Mouse (Mus musculus) ES-E14 (cell line): Measurements from ENCODE around the gene Acsl4. TPM values are rescaled to one million over a fixed set of nuclear protein-coding genes. Genes with fewer than 3 reads are reported as not detected.

Experiments used
- DNase-seq: peaks from one replicate; pipeline ENCODE4 v3.0.0-alpha.2; 2013; ENCODE audit warnings: low read depth, low spot score
- H3K27ac ChIP-seq: 2 replicates; pipeline ENCODE4 v1.5.1; 2012; ENCODE audit warnings: low read depth, mild to moderate bottlenecking, low read length, moderate library complexity, mixed read lengths; ENCODE audit not compliant: poor library complexity, insufficient read depth, severe bottlenecking
- H3K36me3 ChIP-seq: 2 replicates; pipeline ENCODE4 v1.6.1; 2012; ENCODE audit warnings: mild to moderate bottlenecking, low read length, moderate library complexity, mixed read lengths; ENCODE audit not compliant: control insufficient read depth, poor library complexity, insufficient read depth, severe bottlenecking
- H3K4me1 ChIP-seq, 2 experiments: fragments of 150-350 bp in 1 of 2; sonication (generic) in 1 of 2; 2 replicates each; pipeline ENCODE4 v1.6.1; 2012; ENCODE audit warnings: low read length in 2 of 2, mild to moderate bottlenecking in 1 of 2, mixed read lengths in 1 of 2; ENCODE audit not compliant: control insufficient read depth in 2 of 2, insufficient read depth in 2 of 2, poor library complexity in 1 of 2
- H3K4me3 ChIP-seq, 2 experiments: fragments of 150-350 bp in 1 of 2; sonication (generic) in 1 of 2; 2 replicates each; pipeline ENCODE4 v1.5.1; 2012; ENCODE audit warnings: low read length in 2 of 2, low read depth in 1 of 2, mild to moderate bottlenecking in 1 of 2, mixed read lengths in 1 of 2; ENCODE audit not compliant: insufficient read depth in 1 of 2, poor library complexity in 1 of 2, severe bottlenecking in 1 of 2
- H3K9ac ChIP-seq: 2 replicates; pipeline ENCODE4 v1.6.1; 2012; ENCODE audit warnings: low read depth, mild to moderate bottlenecking, low read length, mixed read lengths; ENCODE audit not compliant: poor library complexity, insufficient read depth, severe bottlenecking
- H3K9me3 ChIP-seq: fragments of 150-350 bp; sonication (generic); 2 replicates; pipeline ENCODE4 v1.6.1; 2012; ENCODE audit warnings: low read depth, mild to moderate bottlenecking, low read length; ENCODE audit not compliant: control insufficient read depth, insufficient read depth
- CHD2 ChIP-seq: IDR thresholded peaks from 2 replicates; pipeline ENCODE4 v1.6.1; 2014; ENCODE audit warnings: mild to moderate bottlenecking, low read depth, low read length, inconsistent platforms
- HCFC1 ChIP-seq: IDR thresholded peaks from 2 replicates; pipeline ENCODE4 v1.6.1; 2012; ENCODE audit warnings: low read length, inconsistent platforms, borderline replicate concordance; ENCODE audit not compliant: insufficient read depth
- MAFK ChIP-seq: IDR thresholded peaks from 2 replicates; pipeline ENCODE4 v1.6.1; 2014; ENCODE audit warnings: mild to moderate bottlenecking, low read depth, low read length, inconsistent platforms; ENCODE audit not compliant: insufficient read depth
- ZC3H11A ChIP-seq: IDR thresholded peaks from 2 replicates; pipeline ENCODE4 v1.6.1; 2012; ENCODE audit warnings: low read depth, mild to moderate bottlenecking, inconsistent platforms, low read length, borderline replicate concordance
- ZNF384 ChIP-seq: IDR thresholded peaks from 2 replicates; pipeline ENCODE4 v1.6.1; 2012; ENCODE audit warnings: low read depth, low read length, inconsistent platforms
- in situ Hi-C, 2 experiments: fragments of 600-800 bp; cut with MboI; formaldehyde crosslinking; loops; one replicate each; pipeline ENCODE4 v1.15.1; 2025; ENCODE audit warnings: low sequenced_read_pairs in 2 of 2, inconsistent platforms in 1 of 2; ENCODE audit not compliant: unreplicated experiment in 2 of 2
- total RNA-seq: library from RNA; depleted of rRNA; stranded (reverse); fragments of 300-350 nt; gene quantifications from 2 replicates; pipeline ENCODE4 v1.2.3, GENCODE M21; 2012

Gene Acsl4
- total RNA-seq, 1 experiment = 28.5 TPM

DNA sequence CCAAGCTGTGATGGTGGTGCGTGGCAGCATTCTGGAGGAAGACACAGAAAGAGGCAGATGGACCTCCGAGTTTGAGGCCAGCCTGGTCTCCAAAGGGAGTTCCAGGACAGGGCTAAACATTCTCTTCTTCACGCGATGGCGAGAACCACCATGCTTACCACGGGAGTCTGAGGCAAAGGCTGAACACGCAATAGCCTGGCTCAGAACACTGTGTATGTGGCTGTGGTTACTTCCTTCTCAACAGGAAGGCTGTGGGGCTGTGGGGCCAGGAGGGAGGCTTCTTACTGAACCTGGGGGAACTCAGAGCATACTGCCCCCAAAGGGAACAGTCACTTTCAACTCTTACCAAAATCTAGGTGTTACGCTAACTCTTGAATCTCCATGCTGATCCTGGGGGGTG, 75.1 kb downstream of the Acsl4 start:
- no peaks in the 10 kb centered on the region for H3K9me3 ChIP-seq
- TF ChIP-seq MAFK (no peak), ZC3H11A (no peak), HCFC1 (no peak), CHD2 (no peak), ZNF384 (no peak)
- no peaks in the 10 kb centered on the region for H3K4me1 ChIP-seq
- H3K4me3 ChIP-seq = no peak overlapping the region
- no peak overlapping the region for H3K9ac ChIP-seq
- no peaks in the 10 kb centered on the region for H3K36me3 ChIP-seq
- H3K27ac ChIP-seq = no peak overlapping the region
- in situ Hi-C loops = loop anchor here (10.0 to 25.0 kb wide), 2 partner anchors 103 to 110 kb away; no protein-coding TSS in a partner anchor
- no peak for DNase-seq

DNA sequence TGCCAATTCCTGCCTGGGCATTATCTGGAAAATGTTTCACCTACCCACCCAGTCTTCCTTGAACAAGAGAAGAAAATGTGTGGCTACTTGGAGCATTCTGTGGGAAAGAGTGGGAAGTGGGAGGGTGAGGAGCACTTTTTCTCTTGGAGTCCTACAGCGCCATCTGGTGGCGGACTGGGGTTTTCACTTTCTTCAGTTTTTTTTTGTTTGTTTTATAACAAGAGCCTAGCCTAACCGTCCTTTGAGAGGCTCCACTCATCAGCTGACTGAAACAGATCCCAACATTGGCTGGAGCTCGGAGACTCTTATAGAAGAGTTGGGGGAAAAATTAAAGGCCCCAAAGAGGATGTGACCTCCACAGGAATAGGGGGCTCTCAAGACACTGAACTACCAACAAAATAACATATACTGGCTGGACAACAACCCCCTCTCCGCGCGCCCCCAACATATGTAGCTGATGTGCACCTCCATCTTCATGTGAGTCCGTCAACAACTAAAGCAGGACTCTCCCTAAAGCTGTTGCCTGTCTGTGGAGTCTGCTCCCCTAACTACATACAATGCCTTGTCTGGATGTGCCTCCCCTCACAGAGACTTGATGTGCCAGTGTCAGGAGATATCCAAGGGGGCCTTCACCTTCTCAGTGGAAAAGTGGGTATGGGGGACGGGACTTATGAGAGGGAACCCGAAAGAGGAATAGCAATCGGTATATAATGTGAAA, 75.9 kb downstream of the Acsl4 start:
- H3K27ac ChIP-seq = no peak overlapping the region
- no peak overlapping the region for H3K9ac ChIP-seq
- H3K36me3 ChIP-seq = no peaks in the 10 kb centered on the region
- no peak for TF ChIP-seq CHD2
- TF ChIP-seq ZC3H11A = peak; percentile 59
- in situ Hi-C loops = loop anchor here (10.0 to 25.0 kb wide), 2 partner anchors 102 to 110 kb away; no protein-coding TSS in a partner anchor
- no peak overlapping the region for H3K4me3 ChIP-seq
- DNase-seq = peak; percentile 50
- H3K4me1 ChIP-seq = no peaks in the 10 kb centered on the region
- no peaks in the 10 kb centered on the region for H3K9me3 ChIP-seq

DNA sequence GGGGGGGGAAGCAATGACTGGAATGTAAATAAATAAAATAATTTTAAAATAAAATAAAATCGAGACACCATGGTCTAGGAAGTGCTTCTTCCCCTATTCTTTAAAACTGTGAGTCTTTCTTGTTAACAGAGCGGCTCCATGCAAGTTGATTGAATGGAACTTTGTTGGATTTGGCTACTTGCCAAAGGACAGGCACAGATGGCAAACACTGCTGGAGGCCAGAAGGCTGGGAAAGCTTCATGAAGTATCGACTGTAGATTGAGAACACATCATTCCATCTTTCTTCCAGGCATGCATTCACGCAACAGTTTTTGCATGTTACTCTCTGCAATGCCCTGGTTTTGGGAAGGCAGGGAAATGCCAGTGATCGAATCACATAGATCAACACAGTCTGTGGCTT, 79.9 kb downstream of the Acsl4 start:
- Histone ChIP-seq H3K4me1 (0 out of 4 replicates have a peak, but pooled peaks cover 0 to 4% of the 10 kb centered on the region in 2 experiments), H3K9me3 (no peaks in the 10 kb centered on the region), H3K36me3 (no peaks in the 10 kb centered on the region), H3K4me3 (no peak overlapping the region), H3K9ac (no peak overlapping the region), H3K27ac (no peak overlapping the region)
- in situ Hi-C loops = loop anchor here (10.0 to 25.0 kb wide), 2 partner anchors 98 to 106 kb away; no protein-coding TSS in a partner anchor
- no peak for DNase-seq
- no peak for TF ChIP-seq ZNF384
- TF ChIP-seq ZC3H11A = no peak
- TF ChIP-seq CHD2 = no peak
- no peak for TF ChIP-seq MAFK
- no peak for TF ChIP-seq HCFC1

DNA sequence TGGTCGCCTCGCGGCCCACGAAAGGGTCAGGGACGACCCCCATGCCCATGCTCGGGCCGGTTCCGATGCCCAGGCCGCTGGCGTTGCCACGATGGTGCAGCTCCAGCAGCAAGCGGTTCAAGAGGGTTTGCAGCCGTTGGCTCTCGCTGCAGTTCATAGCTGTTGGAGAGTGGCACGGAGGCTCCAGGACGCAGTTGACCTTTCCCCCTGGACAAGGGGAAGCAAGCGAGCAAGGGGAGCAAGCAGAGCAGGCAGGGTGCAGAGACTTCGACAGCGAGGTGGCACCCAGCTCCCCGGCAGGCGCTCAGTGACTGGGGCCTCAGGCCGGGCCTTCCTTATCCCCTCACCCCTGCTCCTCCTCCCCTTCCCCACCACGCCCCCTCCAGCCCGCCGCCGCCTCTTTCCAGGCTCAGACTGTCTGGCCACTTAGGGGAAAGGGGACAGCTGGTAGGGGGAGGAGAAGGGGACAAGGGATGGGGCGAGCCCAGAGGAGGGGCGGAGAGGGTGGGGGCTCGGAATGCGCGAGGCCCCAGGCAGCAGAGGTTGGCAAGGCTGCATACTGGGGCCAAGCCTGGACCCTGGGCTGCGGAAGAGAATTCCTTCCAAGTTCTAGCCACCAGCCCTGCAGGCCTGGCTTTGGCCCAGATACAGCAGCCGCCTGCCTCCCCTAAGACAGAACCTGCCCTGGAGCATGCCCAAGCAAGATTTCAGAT, 84.3 kb downstream of the Acsl4 start, which contains the start of gene Kcne1l:
Kcne1l (minus strand) TSS at position 426 of the 713 bp plus-strand sequence.
- no peak for DNase-seq
- Histone ChIP-seq H3K4me3 (peak within 1 kb of the TSS in 1 of 2 experiments; percentile 55; a peak in 1 of 4 replicates), H3K27ac (no peak within 1 kb of the TSS), H3K9me3 (no peaks in the 10 kb centered on the region), H3K4me1 (0 out of 4 replicates have a peak, but pooled peaks cover 0 to 4% of the 10 kb centered on the region in 2 experiments), H3K9ac (peak within 1 kb of the TSS; percentile 51; the same call in 1 of the 2 replicates), H3K36me3 (no peaks in the 10 kb centered on the region)
- no peak for TF ChIP-seq HCFC1
- in situ Hi-C loops = loop anchor here in 1 of 2 experiments (25.0 kb wide), 1 partner anchor 94 kb away; no protein-coding TSS in a partner anchor
